Mouse (Mus musculus): ENCODE results near the gene Skp2.

The Skp2 gene

DNA sequence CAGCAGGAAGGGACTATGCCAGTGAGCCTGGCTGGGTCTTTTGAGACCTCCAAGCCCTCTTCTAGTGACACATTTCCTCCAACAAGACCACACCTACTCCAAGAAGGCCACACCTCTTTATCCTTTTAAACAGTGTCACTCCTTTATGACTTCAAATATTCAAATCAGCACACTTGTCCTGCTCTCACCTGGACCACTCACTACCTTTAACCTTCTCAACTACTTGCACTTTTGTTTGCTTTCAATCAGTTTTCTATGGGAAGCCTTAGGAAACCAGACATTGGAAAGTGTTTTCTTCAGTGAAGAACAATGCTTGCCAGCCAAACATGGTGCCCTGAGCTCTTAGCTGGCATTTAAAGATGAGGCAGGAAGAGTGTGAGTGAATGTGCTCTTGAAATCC lies at the start of gene Skp2:
Skp2 (minus strand) TSS at position 101 of the 400 bp plus-strand sequence.
- TF ChIP-seq GATA4 (IDR thresholded peaks at IDR 0.05; ENCODE audit: insufficient replicate concordance, low read length): no peak

DNA sequence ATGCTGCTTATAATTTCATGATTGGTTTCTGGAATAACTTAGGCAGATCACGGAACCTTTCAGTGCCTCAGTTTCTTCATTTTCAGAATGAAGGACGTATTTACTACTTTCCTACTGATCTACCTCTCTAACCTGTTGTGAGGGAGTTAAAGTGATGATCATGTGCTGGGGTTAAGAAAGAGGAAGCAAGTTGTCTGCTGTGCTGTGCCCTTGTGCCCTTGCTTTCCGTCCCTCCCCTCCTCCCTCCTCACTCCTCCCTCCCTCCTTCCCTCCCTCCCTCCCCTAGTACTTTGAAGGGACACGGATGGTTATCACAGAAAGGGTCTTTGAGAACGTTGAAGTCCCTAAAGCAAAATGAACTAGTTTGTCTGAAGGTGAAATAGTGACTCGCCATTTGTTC lies 43.2 kb upstream of the Skp2 start:
- no peak for TF ChIP-seq GATA4 (IDR thresholded peaks at IDR 0.05; ENCODE audit: insufficient replicate concordance, low read length)

DNA sequence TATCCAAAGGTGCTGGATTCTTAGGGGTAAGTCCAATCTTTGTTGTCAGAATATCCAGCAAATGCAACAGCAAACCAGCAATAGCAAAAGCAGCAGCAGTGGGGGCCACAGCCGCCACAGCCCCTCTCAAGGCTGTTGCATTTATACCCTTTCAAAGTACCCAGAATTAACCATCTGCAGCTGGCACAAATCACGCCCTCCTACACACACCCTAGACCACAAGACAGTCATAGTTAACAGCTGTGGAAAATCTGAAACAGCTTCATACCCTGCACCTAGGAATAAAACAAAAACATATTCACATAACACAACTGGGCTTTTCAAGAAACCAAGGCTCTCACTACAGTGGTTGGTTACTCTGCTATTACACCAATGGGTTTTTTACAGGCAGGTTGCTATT lies 34.6 kb upstream of the Skp2 start:
- TF ChIP-seq GATA4 (IDR thresholded peaks at IDR 0.05; ENCODE audit: insufficient replicate concordance, low read length): no peak

DNA sequence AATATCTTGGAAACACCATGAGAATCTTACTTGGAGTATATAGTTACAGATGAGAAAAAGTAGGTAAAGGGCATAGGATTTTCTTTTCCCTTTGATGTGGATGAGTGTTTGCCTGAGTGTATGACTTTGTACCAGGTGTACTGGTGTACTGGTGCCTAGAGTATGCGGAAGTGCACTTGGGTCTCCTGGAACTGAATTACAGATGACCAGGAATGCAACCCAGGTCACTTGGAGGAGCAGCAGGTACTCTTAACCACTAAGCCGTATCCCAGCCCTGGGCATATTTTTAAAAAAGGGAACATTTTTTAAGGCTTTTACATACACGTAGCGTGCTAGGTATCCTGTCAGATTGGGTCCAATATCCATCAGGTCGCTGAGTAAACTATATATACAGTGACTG lies 28.8 kb upstream of the Skp2 start:
- no peak for TF ChIP-seq GATA4 (IDR thresholded peaks at IDR 0.05; ENCODE audit: insufficient replicate concordance, low read length)

DNA sequence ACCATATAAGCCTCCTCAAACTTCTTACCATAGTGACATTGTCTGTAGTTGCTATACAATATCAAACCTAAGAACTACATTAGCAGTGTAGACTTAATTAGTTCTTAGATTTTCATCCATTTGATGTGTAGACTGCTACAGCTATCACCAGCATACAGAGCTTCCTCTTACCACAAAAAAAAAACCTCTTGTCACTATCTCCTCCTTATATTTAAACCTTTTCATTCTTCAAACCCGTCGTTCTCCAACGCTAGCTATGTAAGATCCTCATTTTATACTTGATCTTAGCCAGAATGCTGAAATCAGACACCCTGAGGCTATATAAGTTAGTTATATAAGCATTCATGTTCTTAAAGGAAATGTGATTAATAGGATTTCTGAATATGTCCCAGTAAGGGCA lies 21.8 kb upstream of the Skp2 start:
- no peak for TF ChIP-seq GATA4 (IDR thresholded peaks at IDR 0.05; ENCODE audit: insufficient replicate concordance, low read length)

DNA sequence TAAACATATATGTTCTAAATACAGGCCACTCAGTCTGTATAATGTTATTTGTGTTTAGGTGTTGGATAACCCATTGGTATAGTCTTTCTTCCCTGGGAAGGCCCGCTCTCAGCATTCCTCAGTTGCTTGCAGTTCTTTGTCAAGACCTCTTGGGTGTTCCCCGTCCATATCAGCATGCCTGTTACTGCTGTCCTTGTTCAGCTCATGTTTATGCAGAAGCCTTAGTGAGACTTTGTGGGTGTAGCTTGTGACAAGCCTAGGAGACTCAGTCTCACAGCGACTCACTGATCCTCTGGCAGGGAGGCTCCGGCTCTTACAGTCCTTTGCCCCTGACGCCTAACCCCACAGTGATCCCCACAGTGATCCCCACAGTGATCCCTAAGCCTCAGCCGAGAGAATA lies 8.9 kb upstream of the Skp2 start:
- no peak for TF ChIP-seq GATA4 (IDR thresholded peaks at IDR 0.05; ENCODE audit: insufficient replicate concordance, low read length)

DNA sequence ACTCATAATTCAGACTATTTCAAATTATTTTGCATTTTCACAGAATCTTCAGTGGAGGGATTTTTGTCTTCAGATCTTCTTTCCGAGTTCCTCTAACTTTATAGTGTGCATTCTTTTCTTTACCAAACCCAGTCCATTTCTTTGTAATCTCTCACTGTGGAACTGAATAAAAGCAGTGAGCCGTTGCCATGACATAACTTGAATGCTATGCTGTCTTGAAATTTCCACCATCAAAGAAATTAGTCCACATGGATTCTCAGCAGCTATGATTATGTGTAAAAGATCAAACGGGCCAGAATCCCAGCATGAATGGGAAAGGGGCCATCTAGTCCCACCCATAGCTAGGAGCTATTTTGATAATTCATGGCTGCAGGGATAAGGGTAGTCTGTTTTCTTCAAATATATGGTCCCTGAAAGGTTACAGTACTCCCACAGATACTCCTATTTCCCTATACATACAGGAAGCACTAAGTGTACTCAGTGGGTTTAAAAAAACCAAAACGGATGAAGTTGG lies 7.4 kb upstream of the Skp2 start:
- TF ChIP-seq GATA4 (IDR thresholded peaks at IDR 0.05; ENCODE audit: insufficient replicate concordance, low read length): no peak

DNA sequence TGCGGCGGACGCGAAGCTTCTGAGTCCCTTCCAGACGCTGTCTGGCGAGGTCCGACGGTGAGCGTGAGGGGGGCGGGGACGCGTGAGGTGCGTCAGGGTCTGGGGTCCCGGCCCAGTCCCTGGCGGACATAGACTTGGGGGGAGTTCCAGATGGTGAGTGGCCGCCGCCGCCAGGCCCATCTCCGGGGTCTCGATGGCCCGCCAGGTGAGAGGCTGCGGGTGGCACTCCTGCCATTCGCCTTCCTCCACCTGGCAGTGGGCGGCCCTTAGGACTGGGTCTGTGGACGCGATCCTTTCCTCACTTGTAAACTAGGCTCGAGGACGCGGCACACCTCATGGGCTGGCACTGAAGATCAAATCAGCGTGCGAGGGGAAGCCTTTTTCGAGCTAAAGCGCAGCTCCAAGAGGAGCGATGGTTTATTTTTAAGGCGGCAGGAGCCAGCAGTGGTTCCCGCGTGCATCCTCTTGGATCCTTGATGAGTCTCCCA lies 14.5 kb downstream of the Skp2 start:
- TF ChIP-seq GATA4 (IDR thresholded peaks at IDR 0.05; ENCODE audit: insufficient replicate concordance, low read length): no peak

DNA sequence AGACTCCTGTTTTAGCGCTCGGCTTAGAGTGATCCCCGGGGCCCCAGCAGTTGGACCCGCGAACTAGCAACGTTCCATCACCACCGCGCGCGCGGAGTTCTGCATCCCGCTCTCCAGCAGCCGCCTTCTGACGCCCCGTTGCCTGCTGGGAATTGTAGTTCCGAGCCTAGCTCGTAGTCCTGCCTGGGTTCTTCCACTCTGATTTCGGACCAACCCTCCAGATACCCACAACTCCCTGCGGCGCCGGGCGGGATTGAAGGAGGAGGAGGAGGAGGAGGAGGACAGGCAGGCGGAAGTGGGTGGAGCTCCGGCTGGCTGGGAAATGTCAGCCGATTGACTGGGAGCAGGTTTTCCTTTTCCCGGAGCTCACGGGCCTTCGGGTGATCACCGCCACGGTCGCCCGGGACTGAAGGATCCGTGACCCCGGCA lies 15.0 kb downstream of the Skp2 start, which contains the start of gene Lmbrd2:
Lmbrd2 (plus strand) TSS at position 299 of the 429 bp plus-strand sequence.
- peak; percentile 5; the same call in 1 of the 2 replicates for TF ChIP-seq GATA4 (IDR thresholded peaks at IDR 0.05; ENCODE audit: insufficient replicate concordance, low read length)

DNA sequence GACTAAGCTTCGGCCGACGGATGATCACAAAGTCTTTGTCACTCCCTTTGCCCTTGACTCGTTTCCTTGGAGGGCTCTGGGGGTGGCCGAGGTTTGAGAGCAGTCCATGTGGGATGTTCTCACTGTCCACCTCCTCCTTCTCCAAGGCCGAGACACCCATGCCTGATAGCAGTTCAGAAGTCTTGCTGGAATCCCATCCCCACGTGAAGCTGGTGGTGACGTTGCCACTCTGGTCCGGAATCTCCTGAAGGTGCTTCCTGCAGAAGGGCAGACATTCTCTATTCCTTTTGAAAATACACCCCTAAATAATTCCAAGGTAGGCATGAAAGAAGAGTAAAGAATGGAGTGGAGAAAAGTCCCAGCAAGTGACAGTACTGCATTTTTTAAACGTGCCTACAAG lies 15.8 kb downstream of the Skp2 start:
- TF ChIP-seq GATA4 (IDR thresholded peaks at IDR 0.05; ENCODE audit: insufficient replicate concordance, low read length): no peak

DNA sequence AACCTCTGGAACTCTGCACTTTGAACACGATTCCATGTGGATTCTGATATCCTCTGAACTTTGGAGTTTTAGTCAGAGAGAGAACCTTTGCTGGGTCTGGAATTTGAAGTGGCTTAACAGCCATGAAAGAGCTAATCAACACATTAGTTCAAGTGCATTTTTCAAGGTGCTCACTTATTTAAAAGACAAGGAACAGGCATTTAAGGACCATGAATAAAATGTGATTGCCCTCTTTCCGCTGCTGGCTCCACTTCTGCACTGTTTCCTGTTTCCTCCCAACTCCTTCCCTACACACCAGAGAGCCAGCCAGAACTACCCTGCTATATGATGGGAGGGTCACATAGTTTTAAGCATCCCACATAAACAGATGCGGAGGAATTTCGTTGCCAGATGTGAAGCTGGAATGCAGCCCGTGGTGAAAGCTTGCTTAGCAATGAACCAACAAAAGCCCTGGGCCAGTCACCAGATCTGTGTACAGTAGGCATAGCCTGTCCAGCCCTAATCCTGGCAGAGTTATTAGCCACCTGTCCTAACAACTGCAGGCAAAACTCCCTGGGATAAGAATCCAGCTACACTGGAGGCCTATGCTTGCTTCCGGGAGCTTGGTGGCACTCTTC lies 20.2 kb downstream of the Skp2 start:
- no peak for TF ChIP-seq GATA4 (IDR thresholded peaks at IDR 0.05; ENCODE audit: insufficient replicate concordance, low read length)

DNA sequence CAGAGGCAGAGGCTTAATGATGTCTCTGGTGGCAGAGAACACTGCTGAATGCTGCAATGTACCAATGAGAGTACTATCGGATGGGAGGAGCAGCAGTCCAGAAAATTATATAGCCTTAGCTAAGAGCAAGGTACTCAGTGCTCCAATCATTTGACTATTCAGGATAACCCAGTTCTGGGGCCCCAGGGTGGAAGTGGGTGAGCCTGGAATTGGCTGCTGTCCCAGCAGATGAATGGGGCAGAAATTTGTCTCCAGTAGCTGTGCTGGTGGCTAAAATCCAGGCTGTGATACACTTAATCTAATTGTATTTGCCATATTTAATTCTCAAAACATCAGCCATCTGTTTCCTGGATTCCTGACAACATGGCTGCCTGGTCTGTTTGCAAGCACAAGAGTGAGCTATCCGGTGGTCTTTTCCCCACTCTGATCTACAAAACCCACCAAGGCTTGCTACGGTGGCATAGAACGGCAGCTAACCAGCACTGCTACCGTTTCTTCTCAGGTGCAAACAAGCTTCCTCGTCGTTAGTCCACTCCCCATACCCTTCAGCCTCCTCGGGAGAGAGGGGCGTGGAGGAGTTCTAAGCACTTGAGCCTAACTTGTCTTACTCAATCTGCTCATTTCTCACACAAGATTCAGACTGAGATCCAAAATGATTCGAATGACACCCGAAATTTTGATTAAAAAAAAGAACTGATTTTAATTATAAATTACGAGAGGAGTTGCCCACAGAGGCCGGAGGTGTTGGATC lies 22.4 kb downstream of the Skp2 start:
- no peak for TF ChIP-seq GATA4 (IDR thresholded peaks at IDR 0.05; ENCODE audit: insufficient replicate concordance, low read length)

DNA sequence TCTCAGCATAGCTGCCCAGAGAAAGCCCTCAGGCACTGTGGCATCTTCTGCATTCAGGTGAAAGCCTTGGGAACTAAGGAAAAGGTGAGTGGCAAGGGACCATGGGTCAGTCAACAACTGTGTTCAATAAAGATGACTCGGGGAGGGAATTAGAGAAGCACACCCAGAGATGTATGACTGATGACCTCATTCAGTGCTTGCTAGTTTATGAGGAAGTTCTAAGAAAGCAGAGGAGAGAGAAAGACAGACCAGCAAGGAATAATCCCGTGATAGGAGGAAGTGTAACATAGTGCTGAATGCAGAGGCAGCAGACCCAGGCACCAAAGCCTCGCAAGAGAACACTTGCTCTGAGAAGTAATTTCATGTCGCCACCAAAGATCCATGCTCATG lies 23.7 kb downstream of the Skp2 start:
- TF ChIP-seq GATA4 (IDR thresholded peaks at IDR 0.05; ENCODE audit: insufficient replicate concordance, low read length): no peak

DNA sequence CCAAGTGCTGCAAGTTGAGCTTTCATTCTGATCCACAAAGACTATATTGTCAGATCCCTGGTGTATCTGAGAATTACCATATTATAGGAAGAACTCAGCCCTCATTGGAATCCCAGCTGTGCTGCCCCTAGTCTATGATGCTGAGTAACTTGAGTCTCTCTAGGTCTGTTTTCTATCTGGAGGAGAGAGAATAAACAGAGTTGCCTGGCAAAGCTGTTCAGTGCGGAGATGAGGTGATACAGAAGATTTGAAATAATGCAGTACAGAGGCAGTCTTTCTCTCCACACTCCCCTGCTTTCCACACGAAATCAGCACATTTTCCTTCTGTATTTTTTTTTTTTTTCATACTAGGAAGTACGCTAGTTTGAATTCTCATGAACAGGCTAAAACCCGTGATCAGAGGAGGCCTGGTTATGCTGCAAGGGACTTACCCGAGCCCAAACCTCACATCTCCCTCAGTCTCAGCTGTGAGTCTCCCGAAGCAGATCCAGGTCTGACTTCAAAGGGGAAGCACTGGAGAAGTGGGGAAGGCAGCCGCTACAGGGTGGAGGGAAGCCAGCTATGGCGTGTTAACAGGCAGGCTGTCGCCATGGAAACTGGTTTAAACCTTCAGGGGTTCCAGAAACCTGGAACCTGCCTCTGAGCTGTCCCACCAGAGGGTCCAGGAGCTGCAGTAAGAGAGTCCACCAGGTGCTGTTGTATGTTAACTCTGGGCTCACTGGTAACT lies 24.3 kb downstream of the Skp2 start:
- no peak for TF ChIP-seq GATA4 (IDR thresholded peaks at IDR 0.05; ENCODE audit: insufficient replicate concordance, low read length)

DNA sequence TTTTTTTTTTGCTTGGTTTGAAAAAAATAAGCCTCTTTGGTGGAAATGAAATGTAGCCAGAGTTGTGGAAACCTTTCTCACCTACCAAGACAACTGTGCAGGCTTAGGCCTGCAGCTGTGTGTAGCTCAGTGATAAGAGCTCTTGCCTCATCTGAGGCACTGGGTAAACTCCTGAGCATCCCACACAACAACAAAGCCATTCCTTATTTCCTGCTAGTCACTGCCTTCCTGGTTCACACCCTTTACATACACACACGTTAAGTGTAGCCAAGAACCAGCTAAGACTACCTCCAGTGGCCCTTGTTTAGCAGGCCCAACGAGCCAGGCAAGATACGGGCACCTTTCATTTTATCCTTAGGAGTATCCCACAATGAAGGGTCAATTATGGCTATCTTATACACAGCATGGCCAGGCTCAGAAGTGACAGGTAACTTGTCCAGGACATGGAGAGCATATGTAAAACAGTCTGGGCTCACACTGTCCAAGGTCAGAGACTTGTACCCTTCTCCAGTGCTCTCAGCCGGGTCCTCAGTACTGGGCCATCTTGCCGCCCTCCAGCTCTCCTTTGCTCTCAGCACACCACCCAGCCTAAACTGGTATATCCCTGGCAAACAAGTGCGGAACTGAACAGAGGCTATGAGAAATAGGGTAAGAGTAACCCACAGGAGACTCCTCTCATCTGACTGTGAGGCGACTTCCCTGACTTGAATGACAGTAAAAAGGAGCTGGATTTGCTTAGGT lies 28.0 kb downstream of the Skp2 start:
- no peak for TF ChIP-seq GATA4 (IDR thresholded peaks at IDR 0.05; ENCODE audit: insufficient replicate concordance, low read length)

Measured in liver, adult (tissue).